In the genomic region with DNA sequence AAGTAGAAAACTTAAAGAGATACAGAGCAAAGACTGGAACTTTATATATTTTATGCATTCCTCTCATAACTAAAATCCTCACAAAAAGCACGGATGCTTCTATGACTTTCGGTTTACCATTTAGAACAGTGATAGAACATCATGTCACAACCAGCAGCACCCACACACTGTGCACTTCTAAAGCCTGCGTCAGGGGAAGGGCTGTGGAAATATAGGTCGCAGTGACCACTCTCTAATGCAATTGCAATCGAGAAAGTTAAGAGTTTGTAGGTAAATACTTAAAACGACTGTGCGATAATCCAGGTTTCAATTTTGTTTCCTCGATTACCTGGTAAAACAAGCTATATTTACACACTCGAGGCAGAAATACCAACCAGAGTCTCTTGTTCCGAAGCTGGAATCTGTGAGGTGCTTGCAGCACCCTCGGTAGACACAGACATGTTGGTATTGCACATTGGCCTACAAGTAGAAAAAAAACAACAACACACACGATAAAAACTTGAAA, we compare ENCODE assay signal across 8 mouse cellular contexts. TPM values are rescaled to one million over a fixed set of nuclear protein-coding genes. Genes with fewer than 3 reads are reported as not detected.
DNase-seq lines count a peak whose midpoint lies in the region; ATAC-seq and TF ChIP-seq lines count a peak whose summit lies in the region.

No protein-coding gene starts in this region.

- no peaks in the 10 kb centered on the region for H3K27me3 ChIP-seq in ES-Bruce4 (ENCODE audit: control insufficient read depth, insufficient read depth, low read length, poor library complexity, severe bottlenecking)
- H3K27me3 ChIP-seq in forebrain, postnatal 0 days (ENCODE audit: insufficient read depth, low read length), result no peaks in the 10 kb centered on the region
- H3K27me3 ChIP-seq in liver, postnatal 0 days (ENCODE audit: insufficient read depth, low read length), result no peaks in the 10 kb centered on the region

- ATAC-seq in forebrain, postnatal 0 days, result no peak
- no peak for ATAC-seq in liver, postnatal 0 days

- TF ChIP-seq POLR2A in ES-Bruce4 (IDR thresholded peaks at IDR 0.05; ENCODE audit: insufficient read depth, low read length), result no peak

- H3K27ac ChIP-seq in ES-Bruce4 (ENCODE audit: insufficient read depth, low read length), result peak overlapping the region; percentile 91
- peak overlapping the region; percentile 100; the same call in 1 of the 2 replicates for H3K27ac ChIP-seq in forebrain, postnatal 0 days (ENCODE audit: low read depth, low read length)
- H3K27ac ChIP-seq in liver, postnatal 0 days (ENCODE audit: low read depth), result peak overlapping the region; percentile 98

- DNase-seq in cerebellum, adult 9-10 months, result peak; percentile 20
- DNase-seq in cerebellum, adult 11-12 months, result no peak
- no peak for DNase-seq in forebrain, postnatal 0 days
- DNase-seq in liver, postnatal 0 days, result no peak
- no peak for DNase-seq in urinary bladder, adult 18-20 months (ENCODE audit: low spot score in 2 of 2)
- no peak for DNase-seq in gastrocnemius, adult 18-20 months (ENCODE audit: low spot score)
- DNase-seq in adrenal gland, postnatal 36 days, result no peak

- H3K36me3 ChIP-seq in ES-Bruce4 (ENCODE audit: control insufficient read depth, insufficient read depth, low read length, poor library complexity, severe bottlenecking), result peaks cover 44% of the 10 kb centered on the region
- peaks cover 25% of the 10 kb centered on the region for H3K36me3 ChIP-seq in forebrain, postnatal 0 days (ENCODE audit: insufficient read depth)
- H3K36me3 ChIP-seq in liver, postnatal 0 days (replicated peaks; ENCODE audit: insufficient read depth, low read length), result peaks cover 30% of the 10 kb centered on the region

- peak overlapping the region; percentile 79 for H3K4me3 ChIP-seq in ES-Bruce4 (ENCODE audit: low read depth, low read length)
- H3K4me3 ChIP-seq in forebrain, postnatal 0 days (ENCODE audit: low read depth, low read length), result peak overlapping the region; percentile 100
- H3K4me3 ChIP-seq in liver, postnatal 0 days (ENCODE audit: low read depth, low read length), result peak overlapping the region; percentile 88

- TF ChIP-seq CTCF in ES-Bruce4 (IDR thresholded peaks at IDR 0.05; ENCODE audit: low read depth, low read length), result no peak
- TF ChIP-seq CTCF in forebrain, postnatal 0 days (IDR thresholded peaks at IDR 0.05; ENCODE audit: low read depth), result no peak
- TF ChIP-seq CTCF in liver, postnatal 0 days (IDR thresholded peaks at IDR 0.05; ENCODE audit: low read depth), result no peak

- 44% methylated on average over 12 of the region's 12 CpGs for WGBS in forebrain, postnatal 0 days
- WGBS in liver, postnatal 0 days (ENCODE audit: insufficient replicate concordance), result 17% methylated on average over 12 of the region's 12 CpGs

- peak overlapping the region; percentile 99 for H3K9ac ChIP-seq in ES-Bruce4 (ENCODE audit: low read depth, poor library complexity, severe bottlenecking)
- H3K9ac ChIP-seq in forebrain, postnatal 0 days, result peak overlapping the region; percentile 100
- peak overlapping the region; percentile 96 for H3K9ac ChIP-seq in liver, postnatal 0 days (replicated peaks)

- H3K9me3 ChIP-seq in ES-Bruce4 (replicated peaks; ENCODE audit: control insufficient read depth, insufficient read depth, low read length, poor library complexity, severe bottlenecking), result no peaks in the 10 kb centered on the region
- H3K9me3 ChIP-seq in forebrain, postnatal 0 days (ENCODE audit: low read length), result no peaks in the 10 kb centered on the region
- H3K9me3 ChIP-seq in liver, postnatal 0 days (ENCODE audit: low read length), result no peaks in the 10 kb centered on the region

- no peaks in the 10 kb centered on the region for H3K4me1 ChIP-seq in ES-Bruce4 (ENCODE audit: control insufficient read depth, insufficient read depth, low read length)
- H3K4me1 ChIP-seq in forebrain, postnatal 0 days (ENCODE audit: insufficient read depth), result peaks cover 15% of the 10 kb centered on the region
- H3K4me1 ChIP-seq in liver, postnatal 0 days (ENCODE audit: insufficient read depth), result peaks cover 23% of the 10 kb centered on the region

- no peak for TF ChIP-seq EP300 in ES-Bruce4 (IDR thresholded peaks at IDR 0.05; ENCODE audit: insufficient read depth, low read depth, low read length)
- no peak for TF ChIP-seq EP300 in liver, postnatal 0 days (IDR thresholded peaks at IDR 0.05; ENCODE audit: low read depth)

- peak overlapping the region; percentile 64 for H3K4me2 ChIP-seq in forebrain, postnatal 0 days (ENCODE audit: low read depth)
- peak overlapping the region; percentile 72 for H3K4me2 ChIP-seq in liver, postnatal 0 days (ENCODE audit: low read depth, low read length)

RNA-seq across cellular contexts. Expression of a gene that starts 1.2 kb away (rescaled TPM):
- polyA plus RNA-seq in ES-Bruce4 (2011; ENCODE audit: insufficient read depth, insufficient read length, low read depth, missing spikeins), result 325 and 334 TPM in 2 replicates
- 51.3 and 77.3 TPM in 2 replicates for total RNA-seq in forebrain, postnatal 0 days (2014; rRNA removed)
- polyA plus RNA-seq in forebrain, postnatal 0 days (2015; fragmentation: Nextera tagmentation; extraction: Ambion mirVana), result 16.6 and 30.2 TPM in 2 replicates
- polyA plus RNA-seq in liver, postnatal 0 days (2015; fragmentation: Nextera tagmentation; extraction: Ambion mirVana), result 10.5 and 11.3 TPM in 2 replicates
- 10 to 100 TPM; 45.7 to 50.2 TPM for total RNA-seq in gastrocnemius, adult 18-20 months (2021)
- total RNA-seq in adrenal gland, postnatal 36 days (2021), result 10 to 100 TPM; 54.9 to 56.8 TPM

RNA-seq across cellular contexts. Expression of a gene that starts 36.8 kb away (rescaled TPM):
- polyA plus RNA-seq in ES-Bruce4 (2011; ENCODE audit: insufficient read depth, insufficient read length, low read depth, missing spikeins), result 19.7 and 25.0 TPM in 2 replicates
- 22.1 and 28.3 TPM in 2 replicates for total RNA-seq in forebrain, postnatal 0 days (2014; rRNA removed)
- 17.0 and 22.9 TPM in 2 replicates for polyA plus RNA-seq in forebrain, postnatal 0 days (2015; fragmentation: Nextera tagmentation; extraction: Ambion mirVana)
- polyA plus RNA-seq in liver, postnatal 0 days (2015; fragmentation: Nextera tagmentation; extraction: Ambion mirVana), result 2.8 and 3.7 TPM in 2 replicates
- total RNA-seq in gastrocnemius, adult 18-20 months (2021), result 1 to 10 TPM; 3.7 to 5.0 TPM
- total RNA-seq in adrenal gland, postnatal 36 days (2021), result 10 to 100 TPM; 15.1 to 15.6 TPM
